Mouse (Mus musculus): Measurements from ENCODE around the gene Iqcb1. TPM values are rescaled to one million over a fixed set of nuclear protein-coding genes. Genes with fewer than 3 reads are reported as not detected.

Iqcb1 gene
- total and polyA plus RNA-seq, 2 experiments from 2014 or later = 16.7 to 70.0 TPM

- H3K4me1 ChIP-seq (ENCODE audit: insufficient read depth, low read length) = no peaks in the 10 kb centered on the region
- H3K9me3 ChIP-seq (ENCODE audit: low read length) = no peaks in the 10 kb centered on the region
- H3K36me3 ChIP-seq (ENCODE audit: insufficient read depth, low read length) = peaks cover 7% of the 10 kb centered on the region; the same call in 1 of the 2 replicates
- TF ChIP-seq CTCF (IDR thresholded peaks at IDR 0.05) = no peak
- H3K27me3 ChIP-seq (ENCODE audit: insufficient read depth, low read length) = no peaks in the 10 kb centered on the region
- H3K4me2 ChIP-seq (ENCODE audit: low read depth, low read length, poor library complexity, severe bottlenecking) = no peak overlapping the region
- no peak overlapping the region for H3K4me3 ChIP-seq (ENCODE audit: low read depth, low read length)
- no peak; the same call in 1 of the 2 replicates for ATAC-seq (ENCODE audit: low FRiP score)
- DNase-seq (ENCODE audit: low spot score) = peak; percentile 36
- 28% methylated on average over 5 of the region's 5 CpGs for WGBS
- H3K9ac ChIP-seq (replicated peaks; ENCODE audit: low read length, poor library complexity, severe bottlenecking) = no peak overlapping the region
- H3K27ac ChIP-seq (ENCODE audit: low read depth, low read length) = no peak overlapping the region
Observed at GRCm38 (mm10) chr16:36882737-36883343, 54.7 kb downstream of the Iqcb1 start.

- no peak overlapping the region for H3K27ac ChIP-seq (ENCODE audit: low read depth, low read length)
- no peak for ATAC-seq (ENCODE audit: low FRiP score)
Observed at GRCm38 (mm10) chr16:36884881-36885280, 56.7 kb downstream of the Iqcb1 start.

GRCm38 (mm10) chr16:36885912-36886311 lies 57.7 kb downstream of the Iqcb1 start:
- no peak overlapping the region for H3K27ac ChIP-seq (ENCODE audit: low read depth, low read length)
- no peak overlapping the region for H3K4me2 ChIP-seq (ENCODE audit: low read depth, low read length, poor library complexity, severe bottlenecking)
- WGBS = 75% methylated on average over 11 of the region's 11 CpGs
- H3K36me3 ChIP-seq (ENCODE audit: insufficient read depth, low read length) = peaks cover 21% of the 10 kb centered on the region
- no peaks in the 10 kb centered on the region for H3K4me1 ChIP-seq (ENCODE audit: insufficient read depth, low read length)
- no peak overlapping the region for H3K9ac ChIP-seq (replicated peaks; ENCODE audit: low read length, poor library complexity, severe bottlenecking)
- no peak overlapping the region for H3K4me3 ChIP-seq (ENCODE audit: low read depth, low read length)
- ATAC-seq (ENCODE audit: low FRiP score) (no peak), DNase-seq (ENCODE audit: low spot score) (no peak)
- no peak for TF ChIP-seq CTCF (IDR thresholded peaks at IDR 0.05)
- no peaks in the 10 kb centered on the region for H3K27me3 ChIP-seq (ENCODE audit: insufficient read depth, low read length)
- H3K9me3 ChIP-seq (ENCODE audit: low read length) = no peaks in the 10 kb centered on the region

More at GRCm38 (mm10) chr16:36884881-36885280, 56.7 kb downstream of the Iqcb1 start:
- Histone ChIP-seq H3K9ac (replicated peaks; ENCODE audit: low read length, poor library complexity, severe bottlenecking) (no peak overlapping the region), H3K4me1 (ENCODE audit: insufficient read depth, low read length) (no peaks in the 10 kb centered on the region), H3K4me2 (ENCODE audit: low read depth, low read length, poor library complexity, severe bottlenecking) (no peak overlapping the region), H3K9me3 (ENCODE audit: low read length) (no peaks in the 10 kb centered on the region), H3K27me3 (ENCODE audit: insufficient read depth, low read length) (no peaks in the 10 kb centered on the region), H3K36me3 (ENCODE audit: insufficient read depth, low read length) (peaks cover 13% of the 10 kb centered on the region; the same call in 1 of the 2 replicates), H3K4me3 (ENCODE audit: low read depth, low read length) (no peak overlapping the region)
- peak; percentile 71 for TF ChIP-seq CTCF (IDR thresholded peaks at IDR 0.05)
- 86% methylated on average over 4 of the region's 4 CpGs for WGBS
- peak; percentile 30 for DNase-seq (ENCODE audit: low spot score)

- peaks cover 30% of the 10 kb centered on the region for H3K36me3 ChIP-seq (ENCODE audit: insufficient read depth, low read length)
- H3K27me3 ChIP-seq (ENCODE audit: insufficient read depth, low read length) = no peaks in the 10 kb centered on the region
- no peak overlapping the region for H3K27ac ChIP-seq (ENCODE audit: low read depth, low read length)
- no peak overlapping the region for H3K9ac ChIP-seq (replicated peaks; ENCODE audit: low read length, poor library complexity, severe bottlenecking)
- DNase-seq (ENCODE audit: low spot score) = no peak
- H3K4me2 ChIP-seq (ENCODE audit: low read depth, low read length, poor library complexity, severe bottlenecking) = no peak overlapping the region
- H3K4me3 ChIP-seq (ENCODE audit: low read depth, low read length) = no peak overlapping the region
- 89% methylated on average over 5 of the region's 5 CpGs for WGBS
- H3K4me1 ChIP-seq (ENCODE audit: insufficient read depth, low read length) = no peaks in the 10 kb centered on the region
- no peaks in the 10 kb centered on the region for H3K9me3 ChIP-seq (ENCODE audit: low read length)
- no peak for TF ChIP-seq CTCF (IDR thresholded peaks at IDR 0.05)
- ATAC-seq (ENCODE audit: low FRiP score) = no peak
Observed at GRCm38 (mm10) chr16:36887546-36887945, 59.4 kb downstream of the Iqcb1 start.

GRCm38 (mm10) chr16:36890559-36890958 lies 62.4 kb downstream of the Iqcb1 start:
- H3K4me1 ChIP-seq (ENCODE audit: insufficient read depth, low read length) = no peaks in the 10 kb centered on the region
- no peak overlapping the region for H3K27ac ChIP-seq (ENCODE audit: low read depth, low read length)
- no peak overlapping the region for H3K4me2 ChIP-seq (ENCODE audit: low read depth, low read length, poor library complexity, severe bottlenecking)
- no peak overlapping the region for H3K9ac ChIP-seq (replicated peaks; ENCODE audit: low read length, poor library complexity, severe bottlenecking)
- H3K27me3 ChIP-seq (ENCODE audit: insufficient read depth, low read length) = no peaks in the 10 kb centered on the region
- no peak overlapping the region for H3K4me3 ChIP-seq (ENCODE audit: low read depth, low read length)
- WGBS = 91% methylated on average over 3 of the region's 3 CpGs
- DNase-seq (ENCODE audit: low spot score) (no peak), ATAC-seq (ENCODE audit: low FRiP score) (no peak)
- H3K9me3 ChIP-seq (ENCODE audit: low read length) = no peaks in the 10 kb centered on the region
- H3K36me3 ChIP-seq (ENCODE audit: insufficient read depth, low read length) = peaks cover 50% of the 10 kb centered on the region
- TF ChIP-seq CTCF (IDR thresholded peaks at IDR 0.05) = no peak

- WGBS = 98% methylated on average over 4 of the region's 4 CpGs
- H3K9me3 ChIP-seq (ENCODE audit: low read length) = no peaks in the 10 kb centered on the region
- H3K27ac ChIP-seq (ENCODE audit: low read depth, low read length) = no peak overlapping the region
- DNase-seq (ENCODE audit: low spot score) (no peak), ATAC-seq (ENCODE audit: low FRiP score) (no peak)
- H3K4me1 ChIP-seq (ENCODE audit: insufficient read depth, low read length) = no peaks in the 10 kb centered on the region
- no peak overlapping the region for H3K4me2 ChIP-seq (ENCODE audit: low read depth, low read length, poor library complexity, severe bottlenecking)
- no peak overlapping the region for H3K4me3 ChIP-seq (ENCODE audit: low read depth, low read length)
- no peaks in the 10 kb centered on the region for H3K27me3 ChIP-seq (ENCODE audit: insufficient read depth, low read length)
- peaks cover 53% of the 10 kb centered on the region for H3K36me3 ChIP-seq (ENCODE audit: insufficient read depth, low read length)
- no peak for TF ChIP-seq CTCF (IDR thresholded peaks at IDR 0.05)
- no peak overlapping the region for H3K9ac ChIP-seq (replicated peaks; ENCODE audit: low read length, poor library complexity, severe bottlenecking)
Observed at GRCm38 (mm10) chr16:36891415-36891814, 63.2 kb downstream of the Iqcb1 start.

Data from midbrain, postnatal 0 days (tissue).